Mouse (Mus musculus) liver, adult 2 months (tissue): ENCODE data around the gene Gm21976.

Experiments
- CTCF ChIP-seq: fragments of 200-500 bp; IDR thresholded peaks from 2 replicates; pipeline ENCODE4 v1.5.1; 2011; ENCODE audit warnings: low read depth, low read length, control low read depth
- POLR2A ChIP-seq: fragments of 200-500 bp; IDR thresholded peaks from 2 replicates; pipeline ENCODE4 v1.6.1; 2011; ENCODE audit warnings: low read length, control low read depth; ENCODE audit not compliant: insufficient read depth; ENCODE audit errors: extremely low read depth

DNA sequence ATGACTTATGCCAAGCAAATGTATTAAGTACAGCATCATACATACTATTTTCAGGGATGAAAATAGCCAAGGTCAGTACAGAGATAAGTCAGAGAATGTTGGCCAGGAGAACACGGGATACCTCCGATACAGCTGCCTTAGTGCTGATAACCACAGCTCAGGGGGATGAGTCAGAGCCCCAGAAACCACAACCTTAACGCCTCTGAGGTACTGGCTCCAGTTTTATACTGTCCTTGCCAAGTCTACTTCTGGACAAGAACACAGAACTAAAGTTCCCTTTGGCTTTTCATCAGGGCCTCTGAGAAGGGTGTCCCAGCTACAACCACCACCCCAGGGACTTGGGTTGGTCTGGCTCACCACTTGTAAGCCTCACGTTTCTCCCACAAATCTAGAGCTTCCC, 4.0 kb upstream of the Gm21976 start:
- TF ChIP-seq CTCF (no peak), POLR2A (no peak)
